Mouse (Mus musculus) liver, embryonic 16.5 days (tissue): ENCODE measurements around the gene Pex14. TPM values are rescaled to one million over a fixed set of nuclear protein-coding genes. Genes with fewer than 3 reads are reported as not detected.

Experiments used
- ATAC-seq: fragments of 200-750 bp; cut with Nextera tagmentation; 2 replicates; pipeline ENCODE4 v1.8.0; 2017; ENCODE audit warnings: low read depth, mild to moderate bottlenecking, moderate number of reproducible peaks, moderate library complexity
- H3K27ac ChIP-seq: fragments of 300-500 bp; sonication (generic); 2 replicates; pipeline ENCODE4 v1.5.1; 2014; ENCODE audit warnings: mild to moderate bottlenecking, low read length
- H3K27me3 ChIP-seq: fragments of 300-500 bp; sonication (generic); 2 replicates; pipeline ENCODE4 v1.6.1; 2014; ENCODE audit warnings: low read depth, low read length, mixed read lengths; ENCODE audit not compliant: control insufficient read depth, insufficient read depth
- H3K36me3 ChIP-seq: fragments of 300-500 bp; sonication (generic); 2 replicates; pipeline ENCODE4 v1.6.1; 2014; ENCODE audit warnings: mild to moderate bottlenecking; ENCODE audit not compliant: control insufficient read depth, insufficient read depth
- H3K4me1 ChIP-seq: fragments of 300-500 bp; sonication (generic); 2 replicates; pipeline ENCODE4 v1.6.1; 2014; ENCODE audit warnings: low read depth, low read length, mixed read lengths; ENCODE audit not compliant: control insufficient read depth
- H3K4me2 ChIP-seq: fragments of 300-500 bp; sonication (generic); 2 replicates; pipeline ENCODE4 v1.6.1; 2014; ENCODE audit warnings: low read depth, low read length, mixed read lengths
- H3K4me3 ChIP-seq: fragments of 300-500 bp; sonication (generic); 2 replicates; pipeline ENCODE4 v1.5.1; 2014; ENCODE audit warnings: low read depth, mild to moderate bottlenecking, low read length
- H3K9ac ChIP-seq: fragments of 300-500 bp; sonication (generic); 2 replicates; pipeline ENCODE4 v1.6.1; 2014; ENCODE audit warnings: low read depth, low read length
- H3K9me3 ChIP-seq: fragments of 300-500 bp; sonication (generic); replicated peaks from 2 replicates; pipeline ENCODE4 v1.6.1; 2016; ENCODE audit warnings: low read length; ENCODE audit not compliant: control insufficient read depth
- WGBS: fragments of 180-500 bp; shearing (Covaris S2); extraction: QIAGEN DNeasy Blood & Tissue Kit; methylation state at CpG from one replicate; pipeline ENCODE4 v1.1.7; 2014; ENCODE audit not compliant: insufficient replicate concordance; 5-methylcytosine and 5-hydroxymethylcytosine counted together
- polyA plus RNA-seq: library from polyadenylated mRNA; unstranded; fragments of >200 nt; fragmentation: Nextera tagmentation; extraction: Ambion mirVana; gene quantifications from 2 replicates; pipeline ENCODE4 v1.2.1, GENCODE M21; 2015

Pex14 gene
- polyA plus RNA-seq, 1 experiment from 2014 or later, result 31.1 TPM

DNA sequence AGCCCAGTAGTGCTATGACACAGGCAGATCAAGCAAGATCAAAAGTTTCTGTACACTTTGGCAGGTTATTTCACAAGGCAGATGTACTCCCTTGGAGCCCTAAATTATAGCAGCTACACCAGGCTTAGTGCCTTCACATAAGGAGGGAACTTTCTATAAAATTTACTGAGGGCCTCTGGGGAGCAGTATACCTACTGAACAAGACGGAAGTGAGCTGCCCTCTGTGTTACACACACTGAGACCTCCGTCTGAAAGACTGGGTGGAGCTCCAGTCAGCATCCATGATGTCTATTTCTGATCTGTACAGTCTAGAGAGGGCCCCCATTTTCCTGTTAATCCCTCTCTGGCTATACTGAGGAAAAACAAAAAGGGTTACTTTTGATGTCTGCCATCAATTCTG is 109.6 kb downstream of the Pex14 start:
- H3K9ac ChIP-seq, result no peak overlapping the region
- H3K36me3 ChIP-seq, result no peaks in the 10 kb centered on the region
- no peaks in the 10 kb centered on the region for H3K9me3 ChIP-seq
- H3K4me1 ChIP-seq, result no peaks in the 10 kb centered on the region; the same call in 1 of the 2 replicates
- H3K4me3 ChIP-seq, result no peak overlapping the region
- WGBS, result 52% methylated on average over 2 of the region's 2 CpGs
- H3K27me3 ChIP-seq, result no peaks in the 10 kb centered on the region
- H3K4me2 ChIP-seq, result no peak overlapping the region
- no peak for ATAC-seq
- no peak overlapping the region for H3K27ac ChIP-seq

DNA sequence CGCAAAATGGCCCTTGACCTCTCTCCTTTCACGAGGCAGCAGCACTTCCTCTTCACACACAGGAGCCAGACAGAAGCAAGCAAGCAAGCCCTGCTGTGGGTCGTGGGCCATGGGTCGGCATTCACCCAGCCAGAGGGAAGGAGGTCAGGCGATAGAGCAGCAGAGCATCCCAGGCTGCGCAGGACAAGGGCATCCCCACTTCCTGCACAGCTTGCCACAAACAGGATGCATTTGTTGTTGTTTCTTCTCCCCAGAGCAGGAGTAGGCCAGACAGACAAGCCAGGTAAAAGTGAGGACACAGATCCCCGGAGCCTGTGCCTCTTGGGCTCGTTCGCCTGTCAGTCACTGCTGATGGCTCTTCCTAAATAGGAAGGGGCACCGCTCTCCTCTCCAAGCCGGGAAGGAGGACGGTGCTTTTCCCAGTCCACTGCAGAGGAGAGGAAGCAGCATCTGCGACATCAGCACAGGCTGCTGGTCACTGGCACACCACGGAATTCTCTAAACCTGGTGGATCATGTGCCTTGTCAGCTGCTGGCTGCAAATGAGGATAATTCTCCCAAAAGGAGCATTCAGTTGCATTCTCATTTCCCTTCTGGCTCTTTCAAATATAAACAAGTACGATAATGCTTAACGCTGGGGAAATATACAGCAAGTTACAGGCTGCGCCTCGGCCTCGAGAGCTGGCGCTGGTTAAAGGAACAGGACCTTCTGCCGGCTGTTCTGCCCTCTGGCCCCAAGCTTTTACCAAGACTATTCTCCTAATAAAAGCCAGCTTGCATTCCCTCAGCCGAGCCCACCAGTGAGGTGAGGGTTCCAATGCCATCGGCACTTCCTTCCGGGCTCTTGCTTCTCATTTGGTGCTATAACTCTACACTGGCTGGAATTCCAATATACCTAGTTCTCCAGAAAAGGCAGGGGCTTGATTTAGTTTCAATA is 113.9 kb downstream of the Pex14 start:
- WGBS, result 63% methylated on average over 24 of the region's 24 CpGs
- Histone ChIP-seq H3K4me2 (no peak overlapping the region), H3K9ac (no peak overlapping the region), H3K36me3 (no peaks in the 10 kb centered on the region), H3K27me3 (no peaks in the 10 kb centered on the region), H3K4me1 (no peaks in the 10 kb centered on the region; the same call in 1 of the 2 replicates), H3K9me3 (no peaks in the 10 kb centered on the region), H3K4me3 (no peak overlapping the region), H3K27ac (no peak overlapping the region)
- no peak for ATAC-seq

DNA sequence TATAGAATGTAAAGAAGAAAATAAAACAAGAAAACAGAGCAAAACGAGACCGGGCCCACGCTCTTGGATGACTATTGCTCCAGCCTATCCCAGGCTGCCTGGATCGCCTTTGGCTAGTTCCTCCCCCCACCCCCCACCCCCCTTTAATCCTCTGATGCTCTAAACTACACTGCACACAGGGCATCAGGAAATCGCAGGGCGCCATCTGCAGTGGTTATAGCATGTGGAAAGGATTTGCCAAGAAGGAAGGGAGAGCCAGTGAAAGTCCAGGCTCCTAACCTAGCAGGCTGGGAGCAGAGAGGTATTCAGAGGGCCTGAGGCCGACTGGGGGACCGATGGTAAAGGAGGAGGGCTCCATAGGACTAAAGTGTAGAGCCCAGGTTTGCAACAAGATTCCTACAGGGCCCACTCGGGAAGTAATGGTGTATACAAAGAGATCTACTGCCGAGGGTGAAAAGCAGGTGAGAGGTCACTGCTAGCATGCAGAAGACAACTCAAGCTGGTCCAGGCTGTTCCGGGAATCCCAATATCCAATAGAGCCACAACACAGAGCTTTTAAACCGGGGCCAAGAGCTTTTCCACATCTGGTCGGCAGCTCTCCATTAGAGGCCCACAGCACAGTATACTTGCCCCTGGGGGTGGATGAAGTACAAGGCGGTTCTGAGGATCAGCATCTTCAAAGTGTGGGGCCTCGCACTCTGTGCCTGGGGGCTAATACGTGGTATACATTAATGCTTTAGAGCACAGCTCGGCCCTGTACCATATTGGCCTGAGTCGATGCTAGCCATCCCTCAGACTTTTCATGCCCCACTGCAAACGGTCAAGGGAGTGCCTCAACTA is 114.8 kb downstream of the Pex14 start:
- no peak overlapping the region for H3K9ac ChIP-seq
- no peaks in the 10 kb centered on the region; the same call in 1 of the 2 replicates for H3K4me1 ChIP-seq
- no peak overlapping the region for H3K27ac ChIP-seq
- WGBS, result 77% methylated on average over 19 of the region's 19 CpGs
- H3K4me3 ChIP-seq, result no peak overlapping the region
- no peaks in the 10 kb centered on the region for H3K27me3 ChIP-seq
- H3K4me2 ChIP-seq, result no peak overlapping the region
- ATAC-seq, result no peak
- no peaks in the 10 kb centered on the region for H3K9me3 ChIP-seq
- H3K36me3 ChIP-seq, result no peaks in the 10 kb centered on the region

DNA sequence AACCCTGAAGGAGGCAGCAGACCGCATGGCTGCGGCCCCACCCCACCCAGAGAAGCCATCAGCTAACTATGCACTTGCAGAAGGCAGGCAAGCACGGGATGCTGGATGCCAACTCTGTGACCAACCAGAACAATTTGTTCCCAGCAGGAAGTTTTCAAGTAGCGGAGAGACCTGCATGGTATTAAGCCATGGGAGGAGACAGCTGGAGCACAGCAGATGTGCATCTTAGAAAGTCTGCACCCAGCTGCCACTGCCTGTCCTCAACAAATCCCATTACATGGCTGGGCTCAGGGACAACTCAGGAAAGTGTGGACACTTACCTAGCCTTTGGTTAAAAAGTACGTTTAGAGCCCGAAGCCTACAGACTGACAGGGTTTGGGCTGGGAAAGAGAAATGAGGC is 117.4 kb downstream of the Pex14 start:
- no peak for ATAC-seq
- peaks cover 2% of the 10 kb centered on the region; the same call in 1 of the 2 replicates for H3K4me1 ChIP-seq
- H3K36me3 ChIP-seq, result no peaks in the 10 kb centered on the region
- no peak overlapping the region for H3K4me3 ChIP-seq
- no peak overlapping the region for H3K9ac ChIP-seq
- no peaks in the 10 kb centered on the region for H3K27me3 ChIP-seq
- no peak overlapping the region for H3K4me2 ChIP-seq
- H3K9me3 ChIP-seq, result no peaks in the 10 kb centered on the region
- whole genome bisulfite sequencing, result 77% methylated on average over 6 of the region's 6 CpGs
- H3K27ac ChIP-seq, result no peak overlapping the region

DNA sequence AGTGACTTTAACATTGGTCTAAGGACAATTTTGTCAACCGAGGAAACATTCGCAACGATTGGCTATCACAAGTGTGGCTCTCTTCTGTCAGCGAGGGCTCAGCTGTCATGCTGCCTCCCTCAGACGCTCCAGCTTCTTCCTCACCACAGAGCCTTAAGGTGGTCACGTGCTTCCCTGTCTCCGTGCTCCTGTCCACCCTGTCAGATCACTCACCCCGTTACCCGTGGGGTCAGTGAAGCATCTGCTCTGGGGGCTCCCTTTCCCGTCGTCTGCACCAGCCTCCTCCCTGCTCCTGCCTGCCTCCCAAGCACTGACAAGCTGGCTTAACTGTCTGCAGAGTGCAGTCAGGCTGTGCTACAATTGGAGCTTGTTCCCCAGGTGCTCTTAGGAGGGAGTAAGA is 119.8 kb downstream of the Pex14 start:
- peaks cover 2% of the 10 kb centered on the region; the same call in 1 of the 2 replicates for H3K4me1 ChIP-seq
- H3K4me2 ChIP-seq, result no peak overlapping the region
- no peaks in the 10 kb centered on the region for H3K36me3 ChIP-seq
- no peaks in the 10 kb centered on the region for H3K27me3 ChIP-seq
- no peaks in the 10 kb centered on the region for H3K9me3 ChIP-seq
- WGBS, result 74% methylated on average over 11 of the region's 11 CpGs
- no peak overlapping the region for H3K27ac ChIP-seq
- no peak overlapping the region for H3K9ac ChIP-seq
- ATAC-seq, result no peak
- no peak overlapping the region for H3K4me3 ChIP-seq

DNA sequence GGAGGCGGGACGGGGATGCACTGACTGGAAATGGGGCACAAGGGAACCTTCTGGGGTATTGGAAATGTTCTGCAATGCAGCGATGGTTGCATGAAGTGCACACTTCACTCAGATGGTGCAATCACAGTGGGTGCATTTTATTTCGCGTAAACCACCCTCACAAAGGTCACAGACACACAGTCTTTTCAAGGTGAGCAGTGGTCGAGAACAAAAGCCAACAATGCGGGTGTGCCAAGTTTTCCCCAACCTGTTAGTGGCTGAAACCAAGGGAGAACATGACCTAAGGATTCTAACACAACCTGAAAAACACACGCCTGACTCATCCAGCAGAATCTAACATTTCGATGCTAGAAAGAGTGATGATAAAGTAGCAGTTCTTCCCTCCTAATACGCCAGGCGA is 120.8 kb downstream of the Pex14 start:
- no peaks in the 10 kb centered on the region for H3K36me3 ChIP-seq
- no peak overlapping the region for H3K4me2 ChIP-seq
- no peak overlapping the region for H3K4me3 ChIP-seq
- H3K9me3 ChIP-seq, result no peaks in the 10 kb centered on the region
- no peak overlapping the region for H3K9ac ChIP-seq
- H3K27me3 ChIP-seq, result no peaks in the 10 kb centered on the region
- no peak for ATAC-seq
- peaks cover 2% of the 10 kb centered on the region; the same call in 1 of the 2 replicates for H3K4me1 ChIP-seq
- H3K27ac ChIP-seq, result no peak overlapping the region
- 74% methylated on average over 11 of the region's 11 CpGs for WGBS

DNA sequence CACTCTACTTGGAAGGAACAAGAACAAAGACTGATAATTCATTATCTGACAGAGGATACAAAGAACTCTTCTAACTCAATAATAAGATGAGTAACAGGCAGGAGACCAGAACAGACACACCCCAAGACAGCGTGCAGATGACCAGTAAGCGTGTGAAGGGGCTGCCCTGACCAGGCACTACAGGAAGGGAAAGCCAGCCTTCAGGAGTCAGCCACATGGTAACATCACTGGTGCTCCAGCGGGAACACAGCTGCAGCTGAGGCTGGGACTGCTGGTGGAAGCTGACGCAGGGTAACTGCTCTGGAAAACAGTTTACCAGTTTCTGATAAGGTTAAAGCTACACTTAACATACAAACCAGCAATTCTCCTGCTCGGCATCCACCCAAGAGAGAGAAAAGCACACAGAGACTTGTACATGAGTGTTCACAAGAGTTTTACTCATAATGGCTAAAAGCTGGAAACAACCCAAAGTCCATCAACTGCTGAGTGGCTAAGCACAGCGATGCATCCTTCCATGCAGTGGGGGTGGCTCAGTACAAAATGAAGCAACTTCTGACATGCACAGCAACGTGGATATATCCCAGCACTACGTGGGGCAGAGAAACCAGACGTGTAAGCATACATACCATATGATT is 121.3 kb downstream of the Pex14 start:
- no peak for ATAC-seq
- no peaks in the 10 kb centered on the region for H3K9me3 ChIP-seq
- H3K36me3 ChIP-seq, result no peaks in the 10 kb centered on the region
- peaks cover 2% of the 10 kb centered on the region; the same call in 1 of the 2 replicates for H3K4me1 ChIP-seq
- H3K4me3 ChIP-seq, result no peak overlapping the region
- no peak overlapping the region for H3K9ac ChIP-seq
- whole genome bisulfite sequencing, result 68% methylated on average over 9 of the region's 9 CpGs
- no peak overlapping the region for H3K4me2 ChIP-seq
- H3K27ac ChIP-seq, result no peak overlapping the region
- no peaks in the 10 kb centered on the region for H3K27me3 ChIP-seq

GRCm38 (mm10) chr4:148974833-148975232 is 124.8 kb downstream of the Pex14 start:
- ATAC-seq, result no peak
- H3K27me3 ChIP-seq, result no peaks in the 10 kb centered on the region
- H3K4me2 ChIP-seq, result no peak overlapping the region
- H3K9me3 ChIP-seq, result no peaks in the 10 kb centered on the region
- 85% methylated on average over 7 of the region's 7 CpGs for WGBS
- peaks cover 6% of the 10 kb centered on the region for H3K4me1 ChIP-seq
- no peak overlapping the region for H3K4me3 ChIP-seq
- no peak overlapping the region for H3K27ac ChIP-seq
- no peaks in the 10 kb centered on the region for H3K36me3 ChIP-seq
- H3K9ac ChIP-seq, result no peak overlapping the region
